Mouse (Mus musculus): ENCODE measurements around the gene Arid5b.
A peak's percentile ranks its signal among the peaks of the same experiment; 100 is the strongest.

Arid5b gene

GRCm38 (mm10) chr10:68087722-68088121 is 190.8 kb downstream of the Arid5b start:
- no peak for DNase-seq (ENCODE audit: low spot score)

- DNase-seq (ENCODE audit: low spot score): no peak
Measured at GRCm38 (mm10) chr10:68086973-68087372, 191.6 kb downstream of the Arid5b start.

GRCm38 (mm10) chr10:68085574-68085973 is 193.0 kb downstream of the Arid5b start:
- DNase-seq (ENCODE audit: low spot score): no peak

DNA sequence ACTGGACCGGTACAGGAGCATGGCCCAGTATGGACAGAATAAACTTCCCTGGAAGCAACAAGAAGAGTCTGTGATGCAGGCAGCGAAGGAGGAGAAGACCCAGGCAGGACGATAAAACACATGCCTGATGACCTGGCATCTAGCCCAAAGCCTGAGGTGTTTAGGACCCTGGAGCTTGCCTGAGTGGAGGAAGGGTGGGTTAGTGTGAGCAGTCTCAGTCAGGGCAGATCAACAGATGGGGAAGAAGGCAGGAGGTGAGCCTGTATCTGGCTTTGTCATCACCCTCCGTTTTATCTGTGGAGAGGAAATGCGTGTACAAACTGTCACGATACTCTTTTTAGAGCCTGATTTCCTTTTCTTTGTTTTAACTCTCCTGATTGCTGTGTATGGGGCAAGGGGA is 196.8 kb downstream of the Arid5b start:
- DNase-seq (ENCODE audit: low spot score): peak; percentile 48

GRCm38 (mm10) chr10:68079910-68080670 is 198.4 kb downstream of the Arid5b start:
- no peak for DNase-seq (ENCODE audit: low spot score)

DNA sequence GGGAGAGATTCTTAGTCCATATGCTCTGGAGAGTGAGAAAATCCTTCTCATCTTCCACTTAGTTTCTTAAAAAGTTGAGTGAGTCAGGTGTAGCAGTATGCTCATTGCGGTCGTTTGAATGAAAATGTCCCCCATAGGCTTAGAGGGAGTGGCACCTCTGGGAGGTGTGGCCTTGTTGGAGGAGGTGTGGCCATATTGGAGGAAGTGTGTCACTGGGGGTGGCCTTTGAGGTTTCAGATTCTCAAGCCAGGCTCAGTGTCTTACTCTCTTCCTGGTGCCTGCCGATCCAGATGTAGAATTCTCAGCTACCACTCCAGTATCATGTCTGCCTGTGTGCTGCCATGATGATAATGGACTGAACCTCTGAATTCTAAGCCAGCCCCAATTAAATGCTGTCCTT is 199.8 kb downstream of the Arid5b start:
- DNase-seq (ENCODE audit: low spot score): no peak

DNA sequence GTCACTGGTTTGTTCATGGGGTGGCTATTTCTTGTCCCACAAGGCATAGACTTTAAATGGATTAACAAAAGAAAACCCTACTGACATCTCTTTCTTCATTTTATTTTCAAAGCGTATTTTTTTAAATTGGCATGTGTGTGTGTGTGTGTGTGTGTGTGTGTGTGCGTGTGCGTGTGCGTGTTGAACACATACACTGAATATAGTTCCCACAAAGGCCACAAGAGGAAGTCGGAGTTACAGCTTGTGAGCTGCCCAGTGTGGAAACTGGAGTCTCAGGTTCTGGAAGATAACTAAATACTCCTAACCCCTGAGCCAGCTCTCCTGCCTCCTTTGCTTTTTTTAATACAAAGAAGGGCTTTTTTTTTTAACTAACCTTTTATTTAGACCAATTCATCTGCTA is 203.4 kb downstream of the Arid5b start:
- no peak for DNase-seq (ENCODE audit: low spot score)

DNA sequence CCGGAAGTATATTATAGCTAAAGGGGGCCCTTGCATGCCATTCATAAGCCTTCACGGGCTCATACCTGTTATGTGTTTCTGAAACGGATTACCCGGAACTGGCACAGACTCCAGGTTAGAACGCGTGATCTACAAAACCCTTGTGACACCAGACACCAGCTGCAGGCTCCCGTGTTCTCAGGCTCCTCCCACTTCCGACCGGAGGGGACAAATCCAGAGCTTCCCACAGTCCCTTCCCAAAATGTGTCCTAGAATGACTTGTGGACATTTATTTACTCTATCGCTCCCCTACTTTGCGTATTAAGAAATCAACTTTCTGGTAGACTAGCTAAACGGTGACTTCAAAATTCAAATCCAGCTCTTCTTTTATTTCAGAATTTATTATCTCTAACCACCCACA is 204.2 kb downstream of the Arid5b start:
- DNase-seq (ENCODE audit: low spot score): no peak

GRCm38 (mm10) chr10:68072626-68073025 is 205.9 kb downstream of the Arid5b start:
- DNase-seq (ENCODE audit: low spot score): no peak

DNA sequence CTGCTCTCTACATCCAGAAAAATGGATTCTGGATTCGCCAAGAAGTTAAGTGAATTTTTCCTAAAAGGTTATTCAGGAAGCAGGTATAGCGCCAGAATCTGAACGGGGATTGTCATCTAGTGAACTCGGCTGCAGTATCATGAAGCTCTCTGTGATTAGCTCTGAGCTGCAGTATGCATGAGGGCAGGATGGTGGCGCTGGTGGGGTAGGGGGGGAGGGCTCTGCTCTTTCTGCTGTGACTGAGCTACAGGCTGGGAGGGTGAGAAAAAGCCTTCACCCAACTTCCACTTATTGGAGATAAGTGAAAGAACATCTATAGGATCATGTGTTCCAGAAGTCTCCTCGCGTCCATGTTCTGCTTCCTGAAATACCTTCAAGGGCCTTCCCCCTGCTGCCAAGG is 207.5 kb downstream of the Arid5b start:
- no peak for DNase-seq (ENCODE audit: low spot score)

- no peak for DNase-seq (ENCODE audit: low spot score)
Measured at GRCm38 (mm10) chr10:68068426-68068825, 210.1 kb downstream of the Arid5b start.

GRCm38 (mm10) chr10:68067961-68068360 is 210.6 kb downstream of the Arid5b start:
- no peak for DNase-seq (ENCODE audit: low spot score)

- DNase-seq (ENCODE audit: low spot score): no peak
Measured at GRCm38 (mm10) chr10:68066173-68066572, 212.4 kb downstream of the Arid5b start.

DNA sequence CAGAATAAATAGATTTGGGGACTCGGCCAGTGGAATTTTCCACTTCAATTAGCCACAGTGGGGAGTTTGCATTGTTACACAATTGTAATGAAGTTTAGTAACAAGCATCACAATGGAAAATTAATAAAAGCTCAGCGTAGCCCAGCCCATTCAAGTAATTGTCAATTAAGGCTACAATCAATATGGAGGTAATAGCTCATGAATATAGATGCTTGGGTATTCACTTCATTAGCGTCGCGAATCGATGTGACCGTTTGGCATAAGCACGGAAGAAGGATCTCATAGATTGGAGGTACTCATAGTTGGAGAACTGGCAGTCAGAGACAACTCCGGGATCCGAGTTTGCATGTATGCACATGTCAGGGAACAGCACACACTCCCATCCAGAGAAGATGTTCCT is 214.0 kb downstream of the Arid5b start:
- no peak for DNase-seq (ENCODE audit: low spot score)

GRCm38 (mm10) chr10:68063806-68064545 is 214.6 kb downstream of the Arid5b start:
- no peak for DNase-seq (ENCODE audit: low spot score)

GRCm38 (mm10) chr10:68061249-68061615 is 217.3 kb downstream of the Arid5b start:
- DNase-seq (ENCODE audit: low spot score): no peak

DNA sequence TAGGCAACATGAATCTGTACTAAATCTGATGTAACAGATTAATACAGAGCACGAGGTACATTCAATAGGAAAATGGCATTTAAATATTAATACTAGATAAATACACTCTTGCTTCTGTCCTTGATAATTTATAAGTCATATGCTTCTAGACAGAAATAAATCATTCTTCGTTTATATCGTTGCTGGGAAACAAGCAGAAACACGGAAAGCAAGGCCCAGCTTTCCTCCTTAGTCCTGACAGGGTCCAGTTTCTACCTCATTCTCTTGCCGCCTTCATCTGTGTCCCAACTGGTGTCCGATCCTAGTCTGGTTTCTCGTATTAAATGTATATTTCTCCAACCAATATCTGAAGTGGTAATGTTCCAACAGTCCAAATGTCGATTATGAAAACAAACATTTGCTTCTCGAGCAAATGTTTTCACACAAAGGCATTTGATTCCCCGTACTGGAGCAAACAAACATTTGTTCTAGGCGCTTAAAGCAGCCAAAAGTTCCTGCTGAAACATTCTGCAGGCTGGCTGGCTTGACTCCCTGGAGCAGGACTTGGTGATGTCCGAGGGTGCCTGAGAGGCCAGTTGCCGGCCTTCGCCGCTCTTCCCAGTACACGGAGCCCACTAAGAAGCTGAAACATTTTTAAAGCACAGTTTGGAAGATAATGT is 217.8 kb downstream of the Arid5b start:
- DNase-seq (ENCODE audit: low spot score): no peak

GRCm38 (mm10) chr10:68058378-68058777 is 220.2 kb downstream of the Arid5b start:
- DNase-seq (ENCODE audit: low spot score): no peak

DNA sequence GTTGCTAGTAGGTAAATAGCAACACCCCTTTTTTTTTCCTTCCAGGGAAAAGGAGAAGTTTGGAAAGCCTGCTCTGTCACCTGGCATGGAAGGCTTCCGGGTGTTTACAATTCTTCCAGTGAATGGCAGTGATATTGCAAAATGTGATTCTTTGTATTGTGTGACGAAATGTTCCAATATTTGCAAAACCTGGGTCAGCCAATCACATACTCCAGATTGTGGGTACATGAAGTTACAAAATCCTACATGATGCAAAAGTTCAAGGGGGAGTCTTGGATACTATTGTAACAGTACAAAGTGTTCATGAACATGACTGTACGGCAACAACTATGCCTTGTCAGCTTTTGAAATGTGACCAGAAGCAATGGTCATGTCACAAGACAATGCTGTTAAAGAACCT is 220.7 kb downstream of the Arid5b start:
- no peak for DNase-seq (ENCODE audit: low spot score)

DNA sequence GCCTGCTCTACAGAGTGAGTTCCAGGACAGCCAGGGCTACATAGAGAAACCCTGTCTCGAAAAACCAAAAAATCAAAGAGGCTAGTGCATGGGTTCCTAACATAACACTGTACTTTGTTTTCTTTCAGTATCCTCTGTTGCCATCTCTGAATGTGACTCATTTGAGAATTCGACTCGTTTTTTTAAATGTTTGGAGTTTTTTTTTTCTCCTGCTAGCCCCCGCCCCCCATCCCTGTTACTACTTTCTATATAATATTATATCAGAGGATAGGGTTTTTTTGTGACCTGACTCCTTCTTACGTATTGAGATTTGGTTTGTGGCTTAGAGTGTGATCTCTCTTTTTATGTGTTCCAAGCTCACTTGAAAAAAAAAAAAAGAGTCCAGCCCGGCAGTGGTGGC is 223.8 kb downstream of the Arid5b start:
- no peak for DNase-seq (ENCODE audit: low spot score)

DNA sequence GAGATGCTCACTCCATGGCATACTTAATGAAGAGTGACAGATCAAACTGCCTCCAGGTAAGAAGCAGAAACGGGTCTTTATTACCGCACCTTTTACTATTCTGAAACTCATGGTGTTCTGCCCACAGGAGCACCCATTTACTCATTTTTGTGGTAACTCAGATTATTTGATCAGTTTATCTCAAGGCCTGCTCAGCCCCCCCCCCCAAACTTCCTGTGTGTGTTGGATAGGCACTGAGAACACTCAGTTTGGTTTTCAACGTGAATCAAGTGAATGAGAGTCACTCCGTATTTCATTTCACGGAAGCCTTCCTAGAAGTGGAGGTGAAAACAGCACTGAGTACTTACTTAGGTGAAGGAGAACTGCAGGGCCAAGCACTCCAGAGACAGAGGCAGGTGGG is 224.4 kb downstream of the Arid5b start:
- DNase-seq (ENCODE audit: low spot score): no peak

DNA sequence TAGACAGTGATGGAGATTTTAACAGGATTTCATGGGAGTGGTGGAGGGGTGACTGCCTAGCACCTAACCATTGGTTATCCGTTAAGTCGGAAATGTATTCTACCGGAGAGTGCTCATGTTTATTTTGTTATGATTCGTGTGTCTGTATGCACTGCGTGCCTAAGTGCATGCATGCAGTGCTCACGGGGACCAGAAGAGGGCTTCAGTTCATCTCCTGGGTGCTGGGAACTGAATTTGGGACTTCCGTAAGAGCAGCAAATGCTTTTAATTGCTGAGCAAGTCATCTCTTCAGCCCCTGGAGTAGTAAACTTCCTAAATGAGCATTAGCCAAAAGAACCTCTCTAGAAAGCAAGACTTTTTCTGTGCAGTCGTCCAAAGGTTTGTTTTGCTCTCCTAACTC is 226.2 kb downstream of the Arid5b start:
- no peak for DNase-seq (ENCODE audit: low spot score)

DNA sequence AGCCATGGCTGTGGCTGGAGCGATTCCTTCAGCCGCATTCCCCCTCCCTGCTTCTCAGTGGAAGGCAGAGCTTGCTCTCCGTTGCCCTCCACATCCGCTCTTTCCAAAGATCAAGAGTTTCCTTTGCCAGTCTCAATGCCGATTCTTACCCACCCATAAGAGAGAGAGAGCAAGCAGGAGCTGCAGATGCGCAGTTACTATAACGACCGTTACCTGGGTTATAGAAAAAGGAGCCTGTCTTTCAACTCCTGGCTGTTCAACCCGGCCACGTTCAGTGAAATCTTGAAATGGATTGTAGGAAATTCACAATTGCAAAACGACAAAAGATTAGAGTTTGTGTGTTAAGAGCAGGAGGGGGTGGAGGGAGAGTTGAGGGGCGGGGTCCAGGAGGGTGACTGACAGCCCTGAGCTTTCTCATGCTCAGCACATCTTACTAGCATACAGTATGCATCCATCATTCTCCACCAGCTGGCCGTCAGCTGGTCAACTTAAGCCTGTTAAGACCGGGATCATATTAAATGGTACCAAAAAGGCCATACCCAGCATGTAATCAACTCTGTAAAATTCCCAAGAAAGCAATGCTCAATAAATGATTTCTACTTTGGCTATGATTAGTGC is 227.1 kb downstream of the Arid5b start:
- no peak for DNase-seq (ENCODE audit: low spot score)
